Mouse (Mus musculus) liver, embryonic 14.5 days (tissue): ENCODE measurements around the gene Nt5c2.

Experiments
- CTCF ChIP-seq: IDR thresholded peaks from 2 replicates; pipeline ENCODE4 v1.5.1; 2016; ENCODE audit warnings: antibody characterized with exemption, low read depth, control low read depth
- EP300 ChIP-seq: IDR thresholded peaks from 2 replicates; pipeline ENCODE4 v1.6.1; 2016; ENCODE audit warnings: antibody characterized with exemption, low read depth

DNA sequence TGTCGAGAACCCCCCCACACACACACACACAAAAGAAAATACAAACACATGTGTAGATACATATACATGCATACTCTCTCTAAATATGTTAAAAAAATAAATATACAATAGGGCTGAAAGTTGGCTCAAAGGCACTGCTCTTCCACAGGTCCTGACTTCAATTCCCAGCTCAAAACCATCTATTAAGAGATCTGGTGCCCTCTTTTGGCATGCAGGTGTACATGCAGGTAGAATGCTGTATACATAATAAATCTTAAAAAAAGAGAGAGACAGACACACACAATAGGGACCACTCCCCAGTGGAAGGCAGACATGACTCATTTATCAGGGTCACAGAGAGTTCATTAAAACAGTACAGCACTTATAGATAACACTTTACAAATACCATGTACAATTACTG, 31.4 kb upstream of the Nt5c2 start:
- TF ChIP-seq CTCF (peak; percentile 37; the same call in 1 of the 2 replicates), EP300 (no peak)
